Comparison of ENCODE assay signal across 9 mouse cellular contexts in the genomic region with DNA sequence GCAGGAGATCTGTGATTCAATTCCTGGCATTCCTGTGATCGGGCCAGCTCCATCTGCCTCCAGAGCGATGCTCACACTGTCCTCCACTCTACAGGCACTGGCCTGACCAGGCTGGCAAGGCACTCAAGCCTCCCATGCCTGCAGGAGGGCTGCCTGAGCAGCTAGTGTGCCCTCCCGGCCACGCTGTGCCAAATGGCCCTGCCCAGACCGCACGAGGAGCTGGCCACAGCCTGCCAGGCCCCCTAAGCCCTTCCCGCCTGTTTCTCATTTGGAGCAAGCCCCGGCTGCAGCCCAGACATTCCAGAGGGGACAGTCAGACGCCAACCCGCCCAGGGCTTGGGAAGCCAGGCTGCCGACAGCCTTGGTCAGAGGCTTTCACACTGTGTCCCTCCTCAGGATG.
A peak's percentile ranks its signal among the peaks of the same experiment; 100 is the strongest.
DNase-seq lines count a peak whose midpoint lies in the region; ATAC-seq and TF ChIP-seq lines count a peak whose summit lies in the region.
"Had no signal": no experiment of that assay in that cellular context is flagged by ENCODE, and none has a peak within 500 bp of the region (broad histone marks: within the 10 kb centered on the region; RNA-seq: fewer than 3 reads in every experiment).

No protein-coding gene starts in this region.

- H3K4me2 ChIP-seq in lung, embryonic 15.5 days: no peak overlapping the region
- H3K4me2 ChIP-seq in limb, embryonic 14.5 days (replicated peaks; ENCODE audit: low read depth, low read length, severe bottlenecking): peak overlapping the region; percentile 23; the same call in 1 of the 2 replicates
- no peak overlapping the region for H3K4me2 ChIP-seq in liver, embryonic 12.5 days
- H3K4me2 ChIP-seq: liver, embryonic 15.5 days had no signal

- WGBS in lung, embryonic 15.5 days: 8% methylated on average over 11 of the region's 11 CpGs
- WGBS in lung, adult 2 months: 16% methylated on average over 11 of the region's 11 CpGs
- WGBS in cerebellum, adult 2 months: 2% methylated on average over 11 of the region's 11 CpGs
- 4% methylated on average over 10 of the region's 11 CpGs for WGBS in limb, embryonic 14.5 days
- WGBS in liver, embryonic 12.5 days (ENCODE audit: insufficient replicate concordance): 11% methylated on average over 11 of the region's 11 CpGs

- peak; percentile 44; the same call in 1 of the 2 replicates for ATAC-seq in lung, embryonic 15.5 days (ENCODE audit: borderline replicate concordance, extremely low read depth, low FRiP score, low TSS enrichment)
- ATAC-seq in limb, embryonic 14.5 days (ENCODE audit: low FRiP score, low read depth): peak; percentile 44; the same call in 1 of the 2 replicates
- no peak for ATAC-seq in CD4-positive, CD25-positive, alpha-beta regulatory T cell, adult 4 months
- no peak for ATAC-seq in liver, embryonic 12.5 days

- TF ChIP-seq CTCF in lung, adult 2 months (IDR thresholded peaks at IDR 0.05; ENCODE audit: insufficient read depth, low read length): no peak
- TF ChIP-seq CTCF in cerebellum, adult 2 months (IDR thresholded peaks at IDR 0.05; ENCODE audit: borderline replicate concordance, insufficient read depth, low read depth, low read length): no peak

- H3K9me3 ChIP-seq in lung, embryonic 15.5 days: no peaks in the 10 kb centered on the region
- H3K9me3 ChIP-seq in limb, embryonic 14.5 days (ENCODE audit: control insufficient read depth, low read length): no peaks in the 10 kb centered on the region
- H3K9me3 ChIP-seq in liver, embryonic 12.5 days (replicated peaks): no peaks in the 10 kb centered on the region
- H3K9me3 ChIP-seq: liver, embryonic 15.5 days had no signal

- H3K27ac ChIP-seq in lung, embryonic 15.5 days: no peak overlapping the region
- no peak overlapping the region for H3K27ac ChIP-seq in cerebellum, adult 2 months (ENCODE audit: insufficient read depth, low read length)
- no peak overlapping the region for H3K27ac ChIP-seq in limb, embryonic 14.5 days (replicated peaks; ENCODE audit: low read depth, low read length)
- no peak overlapping the region for H3K27ac ChIP-seq in liver, embryonic 12.5 days
- H3K27ac ChIP-seq: liver, embryonic 15.5 days had no signal

- H3K36me3 ChIP-seq in lung, embryonic 15.5 days: no peaks in the 10 kb centered on the region
- H3K36me3 ChIP-seq in limb, embryonic 14.5 days (ENCODE audit: control insufficient read depth, insufficient read depth, low read length): no peaks in the 10 kb centered on the region
- no peaks in the 10 kb centered on the region for H3K36me3 ChIP-seq in liver, embryonic 12.5 days
- H3K36me3 ChIP-seq: liver, embryonic 15.5 days had no signal

- H3K27me3 ChIP-seq in lung, embryonic 15.5 days: peaks cover 13% of the 10 kb centered on the region; the same call in 1 of the 2 replicates
- no peaks in the 10 kb centered on the region for H3K27me3 ChIP-seq in cerebellum, adult 2 months (ENCODE audit: control insufficient read depth, insufficient read depth, low read length)
- no peaks in the 10 kb centered on the region; the same call in 1 of the 2 replicates for H3K27me3 ChIP-seq in limb, embryonic 14.5 days (ENCODE audit: control insufficient read depth, insufficient read depth, low read length)
- peaks cover 15% of the 10 kb centered on the region; the same call in 1 of the 2 replicates for H3K27me3 ChIP-seq in liver, embryonic 12.5 days (replicated peaks)
- H3K27me3 ChIP-seq: liver, embryonic 15.5 days had no signal

- no peak overlapping the region for H3K4me3 ChIP-seq in lung, embryonic 15.5 days
- H3K4me3 ChIP-seq in lung, adult 2 months (replicated peaks; ENCODE audit: extremely low read depth, low read depth, low read length): no peak overlapping the region
- H3K4me3 ChIP-seq in cerebellum, adult 2 months (replicated peaks; ENCODE audit: insufficient read depth, low read depth, low read length): no peak overlapping the region
- H3K4me3 ChIP-seq in limb, embryonic 14.5 days (replicated peaks; ENCODE audit: low read length): no peak overlapping the region
- no peak overlapping the region for H3K4me3 ChIP-seq in liver, embryonic 12.5 days
- H3K4me3 ChIP-seq: liver, embryonic 15.5 days had no signal

- TF ChIP-seq POLR2A in lung, adult 2 months (IDR thresholded peaks at IDR 0.05; ENCODE audit: borderline replicate concordance, extremely low read depth, low read depth, low read length): no peak
- TF ChIP-seq POLR2A in cerebellum, adult 2 months (IDR thresholded peaks at IDR 0.05; ENCODE audit: borderline replicate concordance, insufficient read depth, low read length): no peak
- no peak for TF ChIP-seq POLR2A in limb, embryonic 14.5 days (IDR thresholded peaks at IDR 0.05; ENCODE audit: borderline replicate concordance, extremely low read depth, insufficient read depth, insufficient read length)

- H3K4me1 ChIP-seq in lung, embryonic 15.5 days: peaks cover 13% of the 10 kb centered on the region
- no peaks in the 10 kb centered on the region for H3K4me1 ChIP-seq in lung, adult 2 months (ENCODE audit: control insufficient read depth, insufficient read depth, low read length)
- H3K4me1 ChIP-seq in cerebellum, adult 2 months (ENCODE audit: control insufficient read depth, insufficient read depth, low read length): peaks cover 7% of the 10 kb centered on the region; the same call in 1 of the 2 replicates
- H3K4me1 ChIP-seq in limb, embryonic 14.5 days (ENCODE audit: control insufficient read depth, insufficient read depth, low read length): peaks cover 19% of the 10 kb centered on the region
- H3K4me1 ChIP-seq in liver, embryonic 12.5 days: no peaks in the 10 kb centered on the region
- H3K4me1 ChIP-seq: liver, embryonic 15.5 days had no signal

- no peak overlapping the region; the same call in 1 of the 2 replicates for H3K9ac ChIP-seq in lung, embryonic 15.5 days
- H3K9ac ChIP-seq in limb, embryonic 14.5 days (ENCODE audit: low read depth, low read length, severe bottlenecking): 0 out of 2 replicates have a peak overlapping the region, but pooled peaks have one; percentile 34
- H3K9ac ChIP-seq in liver, embryonic 12.5 days: no peak overlapping the region
- H3K9ac ChIP-seq: liver, embryonic 15.5 days had no signal

- DNase-seq in lung, adult 2 months: no peak
- peak; percentile 77 to 91 for DNase-seq in cerebellum, adult 2 months
- DNase-seq in gastrocnemius, postnatal 10 days: peak; percentile 53
- DNase-seq in limb, embryonic 14.5 days (ENCODE audit: low spot score): peak; percentile 16
- DNase-seq in layer of hippocampus, adult 18-20 months (ENCODE audit: low spot score in 2 of 2): no peak

Comparison
In these comparisons a context has a peak if more than half of its experiments do, and no peak if none do; other contexts are left out.
1. ATAC-seq: peak in lung, embryonic 15.5 days (single experiment) and limb, embryonic 14.5 days (single experiment); none in CD4-positive, CD25-positive, alpha-beta regulatory T cell, adult 4 months (single experiment) and liver, embryonic 12.5 days (single experiment).
2. DNase-seq: peak in cerebellum, adult 2 months (2 of 2), gastrocnemius, postnatal 10 days (single experiment) and limb, embryonic 14.5 days (single experiment); none in lung, adult 2 months (single experiment) and layer of hippocampus, adult 18-20 months (0 of 2).